Mouse (Mus musculus): ENCODE measurements around the gene Spcs1.
A peak's percentile ranks its signal among the peaks of the same experiment; 100 is the strongest.

Gene Spcs1

DNA sequence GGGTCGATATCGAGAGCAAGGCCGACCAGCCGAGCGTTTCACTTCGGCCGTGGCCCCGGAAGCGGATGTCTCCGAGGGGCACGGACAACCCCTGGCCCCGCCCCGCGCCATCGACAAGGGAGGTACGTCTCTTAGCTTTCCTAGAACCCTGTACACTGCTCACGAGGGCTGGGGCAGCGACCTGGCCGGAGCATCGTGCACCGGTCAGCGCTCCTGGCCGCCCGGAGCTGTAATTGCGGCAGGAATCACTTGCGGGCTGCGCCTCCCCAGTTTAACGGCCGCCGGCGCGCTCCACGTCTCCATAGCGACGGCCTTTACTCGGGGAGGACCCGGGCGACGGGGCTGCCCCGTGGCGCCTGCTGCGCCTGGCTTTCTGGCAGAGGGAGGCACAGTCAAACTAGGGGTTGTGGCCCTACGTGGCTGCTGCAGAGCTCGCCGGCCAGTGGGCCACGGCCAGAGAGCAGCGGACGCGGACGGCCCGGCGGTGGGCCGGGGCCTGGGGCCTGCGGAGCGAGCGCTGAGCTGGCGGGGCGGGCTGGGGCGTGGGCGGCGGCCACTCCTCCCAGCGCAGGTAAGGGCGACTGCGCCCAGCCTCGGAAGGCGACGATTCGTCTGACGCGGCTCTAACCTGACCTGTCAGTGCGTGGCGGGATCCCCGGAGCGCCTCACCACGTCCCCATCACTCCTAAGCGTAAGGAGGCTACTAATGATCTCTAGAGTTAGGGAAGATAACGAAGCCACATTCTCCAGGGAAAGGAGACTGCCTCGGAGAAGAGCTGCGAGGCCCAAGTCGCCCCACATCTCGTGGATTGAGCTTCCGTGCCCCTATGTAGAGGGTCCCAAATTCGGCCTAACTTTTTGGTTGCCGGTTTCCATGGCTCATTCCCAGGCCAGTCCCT is at the start of gene Spcs1, which contains the start of gene Glt8d1:
Spcs1 (minus strand) TSS at position 366 of the 899 bp plus-strand sequence.
Glt8d1 (plus strand) TSS at position 94 of the 899 bp plus-strand sequence.
- peak; percentile 88 to 89 for DNase-seq

- no peak for DNase-seq
These were observed 44.3 kb upstream of the Spcs1 start for GRCm38 (mm10) chr14:31045817-31046216.

- DNase-seq, result no peak
These were observed 43.8 kb upstream of the Spcs1 start for GRCm38 (mm10) chr14:31045296-31045695.

- DNase-seq, result peak in 1 of 2 experiments; percentile 28
These were observed 24.3 kb upstream of the Spcs1 start for GRCm38 (mm10) chr14:31025785-31026184.

- no peak for DNase-seq
These were observed 21.1 kb upstream of the Spcs1 start for GRCm38 (mm10) chr14:31022579-31022978.

GRCm38 (mm10) chr14:31019331-31020205 is 18.1 kb upstream of the Spcs1 start:
- DNase-seq, result peak in 1 of 2 experiments; percentile 72

- DNase-seq, result peak; percentile 97 to 98
These were observed 17.4 kb upstream of the Spcs1 start, which contains the start of the genes Pbrm1 and Gnl3 for GRCm38 (mm10) chr14:31018860-31019291. Gene Pbrm1, plus strand, starts transcription at chr14:31019138. Gene Gnl3, minus strand, starts transcription at chr14:31019152.

DNA sequence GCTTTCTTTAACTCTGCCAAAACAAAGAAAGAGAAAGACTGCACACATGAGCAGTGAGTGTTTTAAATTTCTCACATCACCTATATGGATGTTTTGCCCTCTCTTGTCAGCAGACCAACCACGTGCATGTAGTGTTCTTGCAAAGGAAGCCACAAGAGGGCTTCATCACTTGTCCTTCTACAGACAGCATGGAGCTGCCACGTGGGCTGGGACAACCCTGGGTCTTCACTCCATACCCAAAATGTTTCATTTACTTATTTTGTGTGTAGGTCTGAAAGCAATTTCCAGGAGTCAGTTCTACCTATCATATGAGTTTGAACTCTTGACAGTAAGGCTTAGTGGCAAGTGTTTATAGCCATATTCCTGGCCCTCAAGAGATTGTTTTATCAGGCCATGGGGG is 16.4 kb upstream of the Spcs1 start:
- no peak for DNase-seq

DNA sequence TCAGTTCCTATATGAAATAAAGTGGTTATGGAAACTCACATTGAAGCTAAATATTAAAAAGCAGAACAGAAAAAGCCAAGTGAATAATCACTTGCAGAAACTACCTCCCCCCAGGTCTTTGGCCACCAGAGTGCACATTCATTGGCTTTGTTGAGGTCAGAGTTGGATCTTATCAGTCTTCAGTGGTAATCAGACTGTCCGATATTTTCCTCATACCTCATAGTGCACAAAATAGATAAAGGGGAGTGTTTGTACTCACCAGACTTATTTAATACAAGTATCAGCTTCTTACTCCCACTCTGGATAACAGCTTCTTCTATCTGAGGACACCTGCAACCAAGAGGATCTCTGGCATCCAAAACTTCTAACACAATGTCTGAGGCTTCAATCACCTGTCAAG is 14.6 kb upstream of the Spcs1 start:
- no peak for DNase-seq

DNA sequence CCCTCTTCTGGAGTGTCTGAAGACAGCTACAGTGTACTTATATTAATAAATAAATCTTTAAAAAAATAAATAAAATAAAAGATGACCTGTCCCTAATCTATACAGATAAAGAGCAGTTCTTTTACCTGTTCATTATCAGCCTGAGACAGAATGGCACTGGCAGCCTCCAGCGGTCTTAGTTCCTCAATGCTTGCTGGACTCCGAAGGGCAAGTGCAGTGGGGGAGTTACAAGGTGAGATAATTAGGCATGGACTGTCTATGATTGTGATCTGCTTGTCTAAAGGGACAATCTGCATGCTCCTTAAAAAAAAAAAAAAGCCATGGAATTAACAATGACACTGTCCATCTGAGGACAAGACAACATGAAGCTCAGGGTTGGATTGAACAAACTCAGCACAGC is 12.5 kb upstream of the Spcs1 start:
- DNase-seq, result no peak

DNA sequence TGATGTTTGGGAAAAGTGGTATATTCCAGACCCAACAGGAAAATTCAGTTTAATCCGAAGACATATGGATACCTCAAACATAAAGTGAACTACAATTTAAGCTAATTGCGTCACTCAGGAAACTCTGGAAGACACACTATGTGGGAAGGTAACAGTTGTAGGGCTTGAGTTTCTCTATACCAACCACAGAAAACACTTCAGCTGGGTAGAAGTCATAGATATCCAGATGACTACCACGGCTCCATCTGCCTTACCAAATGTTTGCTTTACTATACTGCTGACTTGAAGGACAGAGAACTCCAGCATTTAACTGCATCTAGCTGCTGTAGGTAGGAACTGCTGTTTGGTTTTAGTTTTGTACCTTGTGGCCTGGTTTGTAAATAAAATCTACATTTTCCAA is 10.1 kb upstream of the Spcs1 start:
- DNase-seq, result no peak

GRCm38 (mm10) chr14:31006779-31007178 is 5.3 kb upstream of the Spcs1 start:
- DNase-seq, result no peak

- no peak for DNase-seq
These were observed 3.1 kb upstream of the Spcs1 start for GRCm38 (mm10) chr14:31004527-31004926.

- no peak for DNase-seq
These were observed 611 bp downstream of the Spcs1 start for GRCm38 (mm10) chr14:31000816-31001306.

GRCm38 (mm10) chr14:31000356-31000755 is 1.1 kb downstream of the Spcs1 start:
- DNase-seq, result no peak

- DNase-seq, result no peak
These were observed 5.1 kb downstream of the Spcs1 start for GRCm38 (mm10) chr14:30996417-30996816.

GRCm38 (mm10) chr14:30976222-30976621 is 25.2 kb downstream of the Spcs1 start:
- DNase-seq, result no peak

DNA sequence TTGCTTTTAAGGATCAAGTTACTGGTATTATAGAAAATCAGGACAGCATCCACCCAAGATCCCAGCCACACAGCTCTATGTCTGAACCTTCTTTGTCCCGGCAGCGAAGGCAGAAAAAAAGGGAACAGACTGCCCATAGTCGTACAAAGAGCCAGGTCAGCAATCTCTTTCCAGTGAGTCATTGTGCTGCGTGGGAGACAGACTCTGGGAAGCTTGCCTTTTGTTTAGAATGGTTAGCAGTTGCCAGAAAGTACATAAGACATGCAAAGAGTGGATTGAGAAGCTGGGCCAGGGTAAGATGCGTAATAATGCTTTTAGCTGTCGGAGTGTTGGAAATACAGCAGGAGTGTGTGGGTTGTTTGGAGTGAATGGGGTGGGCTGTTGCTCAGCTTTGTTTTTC is 27.3 kb downstream of the Spcs1 start:
- no peak for DNase-seq

DNA sequence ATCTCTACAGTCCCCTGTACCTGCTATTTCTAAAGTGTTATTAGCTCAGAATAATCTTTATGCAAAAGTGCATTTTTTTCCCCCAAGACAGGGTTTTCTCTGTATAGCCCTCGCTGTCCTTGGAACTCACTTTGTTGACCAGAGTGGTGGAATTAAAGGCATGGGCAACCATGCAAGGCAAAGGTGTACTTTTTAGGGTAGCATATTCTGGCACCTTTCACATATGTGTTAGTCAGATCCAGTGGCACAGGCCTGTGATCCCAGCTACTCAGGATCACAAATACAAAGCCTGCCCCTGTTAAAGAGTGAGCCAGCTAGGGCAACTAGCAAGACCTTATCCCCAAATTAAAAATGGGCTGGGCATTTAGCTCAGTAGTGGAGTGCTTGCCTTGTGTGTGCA is 41.1 kb downstream of the Spcs1 start:
- no peak for DNase-seq

DNA sequence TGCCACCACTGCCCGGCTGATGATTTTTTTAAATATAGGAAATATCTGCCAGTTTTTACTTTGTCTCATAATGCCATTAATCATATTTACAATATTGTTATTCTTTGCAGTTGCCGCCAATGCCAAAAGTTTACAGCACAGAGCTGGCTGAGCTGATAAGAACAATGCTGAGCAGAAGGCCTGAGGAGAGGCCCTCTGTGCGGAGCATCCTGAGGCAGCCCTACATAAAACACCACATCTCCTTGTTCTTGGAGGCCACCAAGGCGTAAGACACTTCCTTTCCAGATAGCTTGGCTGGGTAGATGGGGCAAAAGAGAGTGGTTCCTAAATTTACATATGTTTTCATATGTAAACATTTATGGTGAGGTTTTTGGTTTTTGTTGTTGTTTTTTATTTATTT is 42.4 kb downstream of the Spcs1 start:
- DNase-seq, result no peak

- no peak for DNase-seq
These were observed 43.0 kb downstream of the Spcs1 start for GRCm38 (mm10) chr14:30958517-30958916.

- DNase-seq, result peak; percentile 96 to 97
These were observed 50.2 kb downstream of the Spcs1 start, which contains the start of gene Nek4 for GRCm38 (mm10) chr14:30951154-30951825. Gene Nek4, plus strand, starts transcription at chr14:30951377.
